Mouse (Mus musculus): ENCODE measurements around the gene Catsper4. TPM values are rescaled to one million over a fixed set of nuclear protein-coding genes. Genes with fewer than 3 reads are reported as not detected.
A peak's percentile ranks its signal among the peaks of the same experiment; 100 is the strongest.
"Not testable (repeated sequence)": the region's sequence is repeated elsewhere in the genome, so short reads cannot be mapped to it uniquely, and the experiment has no call there.

The Catsper4 gene
- total RNA-seq (2014; rRNA removed; ENCODE audit: low replicate concordance) = not detected in 2 replicates
- polyA plus RNA-seq (2015; fragmentation: Nextera tagmentation; extraction: Ambion mirVana) = not detected in 2 replicates

GRCm38 (mm10) chr4:134227194-134227593 lies at the start of gene Catsper4:
TSS of gene Catsper4 (minus strand) at chr4:134227383.
- H3K4me3 ChIP-seq (ENCODE audit: low read depth, low read length) = no peak within 1 kb of the TSS
- H3K27me3 ChIP-seq (ENCODE audit: control insufficient read depth, insufficient read depth, low read length) = no peaks in the 10 kb centered on the region
- no peaks in the 10 kb centered on the region for H3K9me3 ChIP-seq (replicated peaks; ENCODE audit: control insufficient read depth, low read length)
- TF ChIP-seq EP300 (IDR thresholded peaks at IDR 0.05; ENCODE audit: low read depth) (no peak), CTCF (IDR thresholded peaks at IDR 0.05; ENCODE audit: low read depth) (peak; percentile 41)
- ATAC-seq (ENCODE audit: insufficient read depth, low read depth) = no peak
- H3K9ac ChIP-seq (replicated peaks; ENCODE audit: low read depth, low read length) = no peak within 1 kb of the TSS
- H3K4me2 ChIP-seq (ENCODE audit: low read depth, low read length) = no peak within 1 kb of the TSS
- 58% methylated on average over 8 of the region's 8 CpGs for WGBS
- H3K4me1 ChIP-seq (ENCODE audit: control insufficient read depth, insufficient read depth) = no peaks in the 10 kb centered on the region
- no peak for DNase-seq (ENCODE audit: low spot score)
- no peaks in the 10 kb centered on the region for H3K36me3 ChIP-seq (replicated peaks; ENCODE audit: control insufficient read depth, insufficient read depth, low read length)
- H3K27ac ChIP-seq (ENCODE audit: low read depth) = no peak within 1 kb of the TSS

GRCm38 (mm10) chr4:134273417-134274345 lies 46.5 kb upstream of the Catsper4 start:
- Histone ChIP-seq H3K4me1 (ENCODE audit: control insufficient read depth, insufficient read depth) (peaks cover 5% of the 10 kb centered on the region; the same call in 1 of the 2 replicates), H3K27me3 (ENCODE audit: control insufficient read depth, insufficient read depth, low read length) (no peaks in the 10 kb centered on the region), H3K9me3 (replicated peaks; ENCODE audit: control insufficient read depth, low read length) (no peaks in the 10 kb centered on the region), H3K36me3 (replicated peaks; ENCODE audit: control insufficient read depth, insufficient read depth, low read length) (peaks cover 26% of the 10 kb centered on the region), H3K4me2 (ENCODE audit: low read depth, low read length) (peak overlapping the region; percentile 54), H3K4me3 (ENCODE audit: low read depth, low read length) (peak overlapping the region; percentile 31), H3K9ac (replicated peaks; ENCODE audit: low read depth, low read length) (no peak overlapping the region), H3K27ac (ENCODE audit: low read depth) (peak overlapping the region; percentile 11; the same call in 1 of the 2 replicates)
- DNase-seq (ENCODE audit: low spot score) (no peak), ATAC-seq (ENCODE audit: insufficient read depth, low read depth) (no peak; the same call in 1 of the 2 replicates)
- 2% methylated on average over 14 of the region's 14 CpGs for WGBS
- TF ChIP-seq EP300 (IDR thresholded peaks at IDR 0.05; ENCODE audit: low read depth) (no peak), CTCF (IDR thresholded peaks at IDR 0.05; ENCODE audit: low read depth) (no peak)

GRCm38 (mm10) chr4:134272731-134273416 lies 45.7 kb upstream of the Catsper4 start:
- Histone ChIP-seq H3K4me1 (ENCODE audit: control insufficient read depth, insufficient read depth) (peaks cover 5% of the 10 kb centered on the region; the same call in 1 of the 2 replicates), H3K36me3 (replicated peaks; ENCODE audit: control insufficient read depth, insufficient read depth, low read length) (peaks cover 18% of the 10 kb centered on the region), H3K9ac (replicated peaks; ENCODE audit: low read depth, low read length) (no peak overlapping the region), H3K27ac (ENCODE audit: low read depth) (0 out of 2 replicates have a peak overlapping the region, but pooled peaks have one; percentile 11), H3K9me3 (replicated peaks; ENCODE audit: control insufficient read depth, low read length) (no peaks in the 10 kb centered on the region), H3K27me3 (ENCODE audit: control insufficient read depth, insufficient read depth, low read length) (no peaks in the 10 kb centered on the region), H3K4me3 (ENCODE audit: low read depth, low read length) (peak overlapping the region; percentile 31), H3K4me2 (ENCODE audit: low read depth, low read length) (peak overlapping the region; percentile 54)
- ATAC-seq (ENCODE audit: insufficient read depth, low read depth) = no peak
- TF ChIP-seq CTCF (IDR thresholded peaks at IDR 0.05; ENCODE audit: low read depth) (no peak), EP300 (IDR thresholded peaks at IDR 0.05; ENCODE audit: low read depth) (no peak)
- 11% methylated on average over 13 of the region's 13 CpGs for WGBS
- no peak for DNase-seq (ENCODE audit: low spot score)

GRCm38 (mm10) chr4:134271979-134272378 lies 44.8 kb upstream of the Catsper4 start:
- Histone ChIP-seq H3K4me2 (ENCODE audit: low read depth, low read length) (no peak overlapping the region), H3K9ac (replicated peaks; ENCODE audit: low read depth, low read length) (no peak overlapping the region), H3K27me3 (ENCODE audit: control insufficient read depth, insufficient read depth, low read length) (no peaks in the 10 kb centered on the region), H3K4me3 (ENCODE audit: low read depth, low read length) (no peak overlapping the region), H3K27ac (ENCODE audit: low read depth) (no peak overlapping the region), H3K9me3 (replicated peaks; ENCODE audit: control insufficient read depth, low read length) (no peaks in the 10 kb centered on the region), H3K4me1 (ENCODE audit: control insufficient read depth, insufficient read depth) (peaks cover 5% of the 10 kb centered on the region; the same call in 1 of the 2 replicates), H3K36me3 (replicated peaks; ENCODE audit: control insufficient read depth, insufficient read depth, low read length) (peaks cover 9% of the 10 kb centered on the region)
- no peak for TF ChIP-seq EP300 (IDR thresholded peaks at IDR 0.05; ENCODE audit: low read depth)
- TF ChIP-seq CTCF (IDR thresholded peaks at IDR 0.05; ENCODE audit: low read depth) = no peak
- no peak for ATAC-seq (ENCODE audit: insufficient read depth, low read depth)
- WGBS = 85% methylated on average over 7 of the region's 7 CpGs
- DNase-seq (ENCODE audit: low spot score) = no peak

- not testable (repeated sequence) for ATAC-seq (ENCODE audit: insufficient read depth, low read depth); H3K4me1 ChIP-seq (ENCODE audit: control insufficient read depth, insufficient read depth); DNase-seq (ENCODE audit: low spot score); H3K36me3 ChIP-seq (replicated peaks; ENCODE audit: control insufficient read depth, insufficient read depth, low read length); H3K4me2 ChIP-seq (ENCODE audit: low read depth, low read length); H3K4me3 ChIP-seq (ENCODE audit: low read depth, low read length); H3K9ac ChIP-seq (replicated peaks; ENCODE audit: low read depth, low read length); H3K27ac ChIP-seq (ENCODE audit: low read depth); H3K27me3 ChIP-seq (ENCODE audit: control insufficient read depth, insufficient read depth, low read length); H3K9me3 ChIP-seq (replicated peaks; ENCODE audit: control insufficient read depth, low read length)
- TF ChIP-seq CTCF (IDR thresholded peaks at IDR 0.05; ENCODE audit: low read depth) = peak; percentile 30
Measured at GRCm38 (mm10) chr4:134269622-134270021, 42.4 kb upstream of the Catsper4 start.
